Mouse (Mus musculus): Measurements from ENCODE around the gene Mcu.

Mcu gene

DNA sequence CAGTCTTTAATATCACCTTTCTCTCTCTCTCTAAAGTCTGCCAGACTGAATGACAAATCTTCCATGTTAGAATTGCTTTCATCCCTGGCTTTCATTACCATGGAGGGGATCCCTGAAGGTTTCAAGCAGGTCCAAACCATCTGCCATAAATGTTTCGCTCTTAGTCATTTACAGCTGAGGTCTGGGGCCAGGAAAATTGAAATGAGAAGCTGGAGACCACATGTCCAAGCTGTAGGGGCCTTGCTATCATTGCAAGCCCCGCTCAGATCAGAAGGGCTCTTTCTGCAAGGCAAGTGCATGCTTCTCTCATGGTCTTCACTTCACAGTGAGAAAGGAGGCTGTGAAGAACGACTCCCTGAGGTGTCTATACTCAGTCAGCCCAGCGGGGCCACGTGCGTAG lies 132.2 kb downstream of the Mcu start:
- no peak for DNase-seq

DNA sequence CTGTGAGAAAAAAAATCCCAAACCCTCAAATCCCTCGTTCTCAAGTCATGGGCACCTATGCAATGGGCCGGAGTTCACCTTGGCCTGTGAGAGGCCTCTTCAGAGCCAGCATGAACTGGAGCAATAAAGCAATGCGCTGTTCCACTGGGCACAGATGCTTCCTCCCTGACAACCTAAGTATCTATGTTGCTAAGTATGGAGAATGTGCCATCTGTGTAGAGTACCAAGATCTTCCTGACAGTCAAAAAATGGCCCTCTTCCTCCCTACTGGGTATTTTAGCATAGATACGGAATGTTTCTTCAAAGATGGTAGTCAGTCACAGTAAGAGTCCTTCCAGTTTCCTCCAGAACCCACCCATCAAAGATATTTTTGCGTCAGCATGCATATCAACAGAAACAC lies 135.1 kb downstream of the Mcu start:
- DNase-seq = no peak

DNA sequence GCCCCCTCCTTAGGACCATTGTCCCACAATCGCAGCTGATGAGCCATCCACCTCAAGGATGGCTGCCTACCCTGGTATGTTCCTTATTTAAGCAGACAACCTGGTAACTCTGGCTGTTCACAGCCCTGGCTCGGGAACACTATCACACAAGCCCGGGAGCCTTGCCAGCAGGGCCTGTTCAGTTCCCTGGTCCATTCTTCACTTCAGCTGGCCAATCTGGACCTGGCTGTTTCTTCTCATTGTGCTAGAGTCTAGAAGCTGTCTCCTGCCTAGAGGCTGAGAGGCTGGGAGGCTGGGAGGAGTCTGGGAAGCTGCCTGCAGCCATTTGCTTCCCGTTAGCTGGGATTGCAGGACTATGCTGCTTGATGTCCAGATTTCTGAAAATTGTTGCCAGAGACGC lies 146.0 kb downstream of the Mcu start:
- DNase-seq = peak; percentile 74

DNA sequence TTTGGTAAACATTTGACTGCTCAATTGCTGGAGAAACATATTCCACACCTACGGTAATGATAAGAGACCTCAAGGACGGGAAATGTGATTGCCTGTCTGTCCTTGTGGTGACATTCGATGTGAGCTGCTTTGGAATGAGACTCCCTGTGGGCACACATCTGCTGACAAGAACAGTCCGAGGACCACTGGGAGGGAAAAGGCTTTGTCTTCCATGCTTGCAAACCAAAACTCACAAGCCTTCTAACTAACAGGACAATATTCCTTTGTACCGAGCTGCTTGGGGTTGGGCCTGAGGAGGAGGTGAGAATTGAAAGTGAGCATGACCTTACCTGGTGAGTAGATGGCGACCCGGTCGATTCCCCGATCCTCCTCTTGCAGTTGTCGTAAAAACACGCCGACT lies 149.2 kb downstream of the Mcu start:
- no peak for DNase-seq

DNA sequence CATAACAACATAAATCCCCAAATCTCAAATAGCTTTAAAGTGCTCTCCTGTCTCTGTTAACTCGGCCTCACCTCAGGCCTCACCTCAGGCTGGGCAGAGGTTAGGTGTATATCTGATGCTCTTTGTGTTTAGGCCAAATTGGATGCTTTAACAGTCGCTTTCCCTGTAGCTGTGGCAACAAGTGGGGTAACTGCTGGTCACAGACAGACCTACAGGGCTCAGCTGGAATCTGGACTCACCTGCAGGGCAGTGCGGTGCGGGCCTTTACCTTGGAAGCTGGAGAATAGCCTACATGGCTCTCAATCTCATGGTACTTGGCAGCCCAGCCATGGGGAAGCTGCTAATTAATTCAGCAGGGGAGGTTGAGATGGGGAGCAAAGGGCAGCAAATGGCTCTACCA lies 149.9 kb downstream of the Mcu start:
- DNase-seq = no peak

DNA sequence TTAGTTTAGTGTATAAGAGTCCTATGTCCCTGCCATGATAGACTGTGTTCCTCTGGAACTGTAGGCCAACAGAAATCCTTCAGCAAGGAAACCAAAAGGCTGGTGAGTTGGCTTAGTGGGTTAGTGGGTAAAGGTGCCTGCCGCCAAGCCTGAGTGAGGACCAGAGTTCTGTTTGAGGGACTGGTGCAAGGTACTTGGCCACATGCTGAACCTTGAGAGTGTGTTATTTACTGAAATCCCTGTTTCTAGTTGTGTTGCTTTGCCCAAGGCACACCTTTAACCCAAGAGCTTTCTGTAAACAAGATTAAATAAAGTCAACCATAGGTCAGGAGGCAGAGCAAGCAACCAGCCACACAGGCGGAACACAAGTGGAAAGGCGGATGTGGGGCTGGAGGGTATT lies 150.9 kb downstream of the Mcu start:
- DNase-seq = no peak

DNA sequence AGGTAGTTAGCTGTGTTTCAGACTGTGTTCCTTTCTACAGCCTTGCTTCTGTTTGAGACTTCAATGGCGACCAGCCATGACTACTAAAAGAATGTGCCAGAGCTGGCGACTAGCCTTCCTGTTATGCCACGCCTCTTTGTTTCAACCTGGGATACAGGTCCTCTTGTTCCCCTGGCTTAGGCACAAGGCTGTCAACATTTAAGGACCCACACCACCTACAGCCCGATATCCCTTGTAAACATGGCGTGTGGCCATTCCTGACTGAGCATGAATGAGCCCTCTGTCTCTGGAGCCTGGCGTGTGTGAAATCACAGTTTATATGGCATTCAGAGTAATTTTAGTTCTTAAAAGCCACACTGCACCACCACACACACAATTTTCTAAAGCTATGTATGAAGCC lies 154.2 kb downstream of the Mcu start:
- no peak for DNase-seq

DNA sequence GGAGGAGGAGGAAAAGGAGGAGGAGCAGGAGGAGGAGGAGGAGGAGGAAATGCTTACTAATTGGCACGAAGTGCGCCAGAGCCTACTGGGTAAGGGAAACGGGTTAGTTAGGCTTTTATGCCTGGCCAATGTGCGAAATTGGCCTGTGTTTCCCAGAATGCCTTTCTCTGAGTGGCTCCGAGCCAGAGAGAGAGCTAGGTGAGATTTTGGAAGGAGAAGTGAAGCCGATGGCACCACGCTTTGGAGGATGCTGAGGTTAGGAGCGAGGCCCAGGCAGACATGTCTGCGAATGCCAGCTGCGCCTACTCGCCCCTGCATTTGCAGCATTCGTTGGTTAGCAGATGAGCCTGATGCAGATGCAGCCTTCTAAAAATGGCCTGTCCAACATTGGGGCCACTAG lies 156.7 kb downstream of the Mcu start:
- DNase-seq = no peak

DNA sequence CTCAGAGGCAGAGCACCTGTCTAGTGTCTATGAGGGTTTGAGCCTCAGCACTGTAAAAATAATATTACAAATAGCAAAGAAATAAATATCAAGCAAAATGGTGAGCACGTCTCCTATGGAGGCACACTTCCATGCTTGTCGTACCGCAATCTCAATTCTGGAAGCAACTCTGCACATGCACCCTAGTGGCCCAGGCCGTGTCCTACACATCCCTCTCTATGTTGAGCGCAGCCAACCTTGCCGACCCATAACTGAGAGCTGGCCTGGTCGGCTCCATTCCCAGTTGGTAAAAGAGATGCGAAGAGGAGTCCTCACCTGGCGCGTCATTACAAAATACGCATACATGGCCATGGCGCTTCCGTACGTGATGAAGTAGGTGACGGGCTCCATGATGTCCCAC lies 161.9 kb downstream of the Mcu start:
- no peak for DNase-seq

DNA sequence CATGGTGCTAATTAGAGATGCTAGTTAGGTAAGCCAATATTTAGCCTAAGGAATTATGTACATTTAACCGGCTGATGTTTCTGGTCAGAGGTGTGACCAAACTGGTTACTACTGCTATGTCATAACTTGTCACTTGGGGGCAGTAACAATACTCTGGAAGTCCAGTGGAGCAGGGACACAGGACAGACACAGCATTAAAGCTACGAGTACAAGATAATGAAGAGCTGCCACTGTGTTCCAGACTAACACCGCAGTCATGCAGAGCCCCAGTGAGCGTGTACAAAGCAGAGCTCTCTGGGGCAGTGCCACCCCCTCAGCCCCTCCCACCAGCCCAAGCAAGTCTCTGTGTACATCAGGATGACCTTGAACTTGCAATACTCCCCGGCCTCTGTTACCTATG lies 164.7 kb downstream of the Mcu start:
- no peak for DNase-seq

DNA sequence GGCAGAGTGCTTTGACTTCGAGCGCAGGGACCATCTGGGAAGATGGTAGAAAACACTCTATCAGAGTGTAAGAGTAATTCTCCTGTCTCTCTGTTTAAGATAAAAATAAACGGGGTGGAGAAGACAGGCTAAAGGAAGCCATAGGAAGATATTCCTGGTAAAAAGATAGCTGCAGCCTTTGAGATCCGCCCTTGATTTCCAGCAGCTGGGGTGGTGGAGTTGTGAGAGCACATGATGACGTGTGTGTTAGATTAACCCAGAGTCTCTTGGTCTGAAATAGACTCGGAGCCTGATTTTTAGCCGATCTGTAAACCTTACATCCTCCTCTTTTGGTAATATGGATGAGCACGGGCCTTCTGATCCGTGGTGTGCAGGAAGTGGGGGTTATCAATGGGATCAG lies 168.9 kb downstream of the Mcu start:
- DNase-seq = no peak

DNA sequence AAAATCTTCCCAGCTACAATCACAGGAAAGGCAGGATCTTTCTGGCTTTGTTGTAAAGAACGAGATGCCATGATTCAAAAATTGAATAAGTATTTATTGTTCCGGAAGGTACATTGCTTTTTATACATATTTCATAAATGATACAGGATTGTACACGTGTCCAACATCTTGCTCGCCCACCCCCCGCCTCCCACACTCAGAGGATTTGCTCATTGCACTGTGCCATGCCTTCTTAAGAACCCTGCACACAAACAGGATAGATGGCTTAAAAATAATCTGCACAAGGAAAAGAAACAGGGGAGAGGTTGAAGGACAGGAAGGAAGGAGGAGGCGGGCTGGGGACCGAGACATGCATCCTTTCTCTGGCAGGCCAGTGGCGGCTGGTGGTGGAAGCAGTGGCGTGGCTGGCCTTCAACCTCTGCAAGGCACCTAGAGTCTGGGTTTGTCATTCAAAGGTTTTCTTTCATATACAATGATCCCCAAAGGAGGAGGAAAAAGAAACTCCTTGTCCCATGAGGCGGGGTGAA lies 169.5 kb downstream of the Mcu start:
- DNase-seq = no peak

DNA sequence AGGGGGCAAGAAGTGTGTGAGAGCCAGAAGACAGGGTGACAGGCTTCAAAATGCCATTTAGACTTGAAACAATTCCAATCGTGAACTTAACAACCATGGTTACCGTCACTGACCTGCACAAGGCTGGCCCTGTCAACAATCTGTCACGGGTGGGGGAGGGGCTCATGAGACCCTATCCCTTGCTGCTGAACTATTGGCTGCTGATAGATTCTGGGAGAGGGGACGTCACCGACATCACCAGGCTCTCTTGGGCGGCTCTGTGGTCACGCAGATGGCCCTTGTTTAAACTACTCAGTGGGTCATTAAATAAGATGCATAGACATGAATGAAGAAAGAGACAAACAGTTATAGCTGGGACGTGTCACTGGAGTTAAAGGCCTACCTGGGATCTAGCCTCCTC lies 171.9 kb downstream of the Mcu start:
- DNase-seq = no peak

DNA sequence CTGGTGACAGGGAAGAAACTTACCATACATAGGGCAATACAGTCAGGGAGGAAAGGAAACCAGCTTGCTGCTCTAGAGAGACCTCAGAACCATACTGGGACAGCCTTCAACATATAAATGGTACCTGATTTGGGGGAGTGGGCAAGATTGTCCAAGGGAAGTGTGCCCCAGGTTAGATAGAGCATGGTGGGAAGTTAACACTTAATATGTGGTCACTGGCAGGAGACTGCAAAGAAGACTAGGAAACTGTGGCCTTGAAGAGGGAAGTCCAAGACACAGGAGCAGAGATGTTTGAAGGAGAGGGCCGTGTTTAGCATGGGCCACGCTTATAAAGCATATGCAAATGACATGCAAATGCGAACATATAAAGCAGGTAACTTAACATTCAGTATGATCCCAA lies 172.4 kb downstream of the Mcu start:
- DNase-seq = no peak

DNA sequence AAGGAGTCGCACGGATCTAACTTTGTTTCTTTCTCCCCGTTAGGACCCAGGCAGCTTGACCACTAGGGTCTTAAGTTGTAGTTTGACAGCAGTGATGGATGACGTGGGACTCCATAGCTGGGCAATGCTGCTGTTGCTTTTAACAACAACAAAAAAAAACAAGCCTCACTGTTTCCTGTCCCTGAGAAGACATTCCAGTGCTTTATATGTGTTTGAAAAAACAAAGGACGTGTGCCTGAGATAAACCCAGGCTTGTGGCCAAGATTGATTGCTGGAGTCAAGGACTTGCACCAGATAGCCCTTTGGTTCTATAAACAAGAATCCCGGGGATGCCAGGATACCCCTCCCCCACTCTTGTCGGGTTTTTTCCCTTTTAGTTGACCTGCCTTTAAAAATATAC lies 173.3 kb downstream of the Mcu start:
- DNase-seq = no peak

DNA sequence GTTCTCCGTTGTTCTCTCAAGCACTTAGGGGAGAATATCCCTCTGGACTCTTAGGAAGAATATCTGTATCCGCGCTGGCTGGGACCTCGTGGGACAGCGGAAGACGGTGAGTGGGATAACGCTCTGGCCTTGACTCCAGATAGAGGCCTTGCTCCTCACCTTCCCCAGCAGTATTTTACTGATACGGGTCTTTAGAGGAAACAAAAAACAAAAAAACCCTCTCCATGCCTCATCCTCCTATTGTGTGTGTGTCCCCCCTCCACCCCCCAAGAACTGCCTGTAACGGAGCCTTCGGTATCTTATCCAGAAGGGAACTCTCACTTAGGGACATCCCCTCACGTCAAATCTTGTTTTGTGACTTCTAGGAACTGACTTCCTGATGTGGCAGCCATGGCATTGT lies 174.8 kb downstream of the Mcu start, which contains the start of gene Oit3:
TSS of gene Oit3 (minus strand) at position 44 of the 400 bp plus-strand sequence.
- no peak for DNase-seq

DNA sequence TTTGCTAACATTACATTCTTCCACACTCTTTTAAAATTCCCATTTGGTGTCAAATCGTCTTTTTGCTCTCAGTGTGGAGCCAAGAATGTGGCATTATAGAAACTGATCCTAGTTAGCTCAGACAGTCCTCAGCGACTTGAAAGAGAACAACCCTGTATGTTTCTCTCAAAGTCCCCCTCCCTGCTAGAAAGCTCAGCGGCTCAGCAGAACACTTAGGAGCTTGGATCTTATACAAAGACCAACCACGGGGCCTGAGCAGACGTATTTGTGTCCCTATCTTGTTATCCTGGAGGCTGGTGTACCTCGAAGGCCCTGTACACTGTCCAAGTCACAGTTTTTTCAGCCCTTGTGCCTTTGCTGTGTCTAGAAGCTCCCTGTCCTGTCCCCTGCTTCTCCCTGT lies 176.3 kb downstream of the Mcu start:
- no peak for DNase-seq

DNA sequence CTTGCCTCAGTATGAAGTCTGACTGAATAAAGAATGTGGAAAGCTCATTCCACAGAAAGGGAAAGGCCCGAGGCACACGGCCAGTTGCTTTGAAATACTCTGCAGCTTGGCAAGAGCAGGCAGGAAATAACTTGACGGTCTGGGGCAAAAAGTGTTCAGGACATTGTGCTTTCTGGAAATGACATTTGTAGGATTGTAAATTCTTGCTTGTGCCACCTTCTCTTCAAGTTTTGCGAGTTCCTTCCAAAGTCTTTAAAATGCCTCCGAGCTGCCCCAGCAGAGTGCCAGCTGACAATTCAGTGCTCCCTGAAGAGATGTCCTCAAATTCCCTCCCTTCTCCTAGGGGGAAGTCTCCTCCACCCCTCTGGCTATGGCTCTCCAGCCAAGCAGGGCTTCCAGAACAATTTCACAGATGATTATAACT lies 177.0 kb downstream of the Mcu start:
- no peak for DNase-seq

DNA sequence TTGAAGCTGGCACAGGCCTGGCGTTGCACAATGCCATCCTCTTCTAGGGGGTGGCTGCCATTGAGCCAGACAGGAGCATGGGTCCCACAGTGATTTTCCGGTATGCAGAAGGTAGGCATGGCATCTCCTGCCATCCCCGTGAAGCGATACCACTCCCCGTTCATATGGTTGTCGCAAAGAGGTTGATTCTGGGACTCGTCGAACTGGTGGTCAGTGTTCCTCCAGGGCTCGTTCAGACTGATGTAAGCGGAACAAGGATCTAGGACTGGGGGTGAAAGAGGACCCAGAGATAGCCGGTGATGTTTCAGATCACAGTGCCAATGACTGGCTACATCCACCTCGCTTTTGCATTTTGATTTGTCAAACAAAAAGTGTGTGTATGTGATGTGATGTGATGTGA lies 177.8 kb downstream of the Mcu start:
- no peak for DNase-seq

DNA sequence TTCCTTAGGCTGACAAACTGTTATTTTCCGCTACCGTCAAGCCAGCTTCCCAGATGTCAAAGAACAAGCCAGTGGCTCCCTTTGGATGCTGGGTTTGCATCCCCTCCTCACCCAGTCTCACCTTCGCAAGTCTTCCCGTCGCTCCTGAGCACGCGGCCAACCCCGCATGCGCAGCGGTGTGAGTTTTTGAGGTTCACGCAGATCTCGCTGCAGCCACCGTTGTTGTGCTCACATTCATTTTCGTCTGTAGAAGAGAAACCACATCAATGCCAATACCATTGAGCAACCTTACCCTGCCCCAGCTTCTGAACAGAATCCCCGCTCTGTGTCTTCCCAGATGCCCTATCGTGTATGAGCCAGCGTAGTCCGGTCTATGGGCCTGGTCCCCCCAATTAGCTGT lies 180.7 kb downstream of the Mcu start:
- no peak for DNase-seq

DNA sequence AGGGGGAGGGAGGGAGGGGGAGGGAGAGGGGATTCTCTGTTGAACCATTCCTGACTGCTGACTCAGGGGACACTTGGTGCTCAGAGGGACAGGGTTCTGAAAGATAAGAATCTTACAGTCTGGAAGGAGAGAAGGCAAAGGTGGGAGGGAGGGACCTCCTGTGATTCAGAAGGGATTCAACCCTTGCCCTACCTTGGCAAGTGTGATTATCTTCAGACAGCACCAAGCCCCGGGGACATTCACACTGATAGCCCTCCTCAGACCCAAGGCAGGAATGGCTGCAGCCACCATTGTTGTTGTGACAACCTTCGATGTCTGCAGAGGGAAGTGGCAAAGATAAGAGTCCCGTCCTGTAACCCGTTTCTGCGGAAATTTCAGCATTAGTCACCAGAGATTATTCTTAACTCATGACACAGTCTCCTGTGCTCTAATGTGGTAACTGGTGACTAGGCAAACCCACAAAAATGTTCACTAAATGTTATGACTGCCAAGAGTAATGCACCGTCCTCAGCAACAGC lies 185.7 kb downstream of the Mcu start:
- no peak for DNase-seq

DNA sequence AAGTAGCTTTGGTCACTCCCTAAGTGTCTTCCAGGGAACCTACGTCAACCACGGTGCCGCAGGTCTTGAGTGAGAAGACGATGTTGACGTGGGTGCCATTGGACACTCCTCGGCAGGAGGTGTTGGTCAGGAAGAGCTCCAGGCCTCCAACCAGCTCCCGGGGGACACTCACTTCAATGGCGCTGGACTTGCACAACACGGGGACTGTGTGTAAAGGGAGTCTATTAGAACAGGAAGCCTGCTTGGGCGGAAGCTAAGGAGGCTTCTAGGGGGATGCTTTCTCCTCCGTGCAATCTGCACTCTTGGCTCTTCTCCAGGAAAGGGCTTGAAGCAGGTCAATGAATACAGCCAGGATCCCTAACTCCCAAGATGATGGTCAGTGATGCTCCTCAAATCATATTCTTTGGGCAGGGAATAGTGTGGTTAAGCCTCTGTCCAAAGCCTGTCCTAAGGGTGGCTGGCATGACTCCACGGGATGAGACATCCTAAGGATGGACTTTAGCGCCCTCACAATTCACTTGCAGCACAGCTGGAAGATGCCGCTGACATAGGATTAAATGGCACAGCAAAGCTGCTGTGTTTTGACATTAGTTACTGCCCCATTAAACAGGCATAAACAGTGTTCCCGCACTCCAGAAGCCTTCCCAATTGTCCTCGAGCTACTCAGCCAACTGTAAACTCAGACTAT lies 186.9 kb downstream of the Mcu start:
- DNase-seq = no peak

DNA sequence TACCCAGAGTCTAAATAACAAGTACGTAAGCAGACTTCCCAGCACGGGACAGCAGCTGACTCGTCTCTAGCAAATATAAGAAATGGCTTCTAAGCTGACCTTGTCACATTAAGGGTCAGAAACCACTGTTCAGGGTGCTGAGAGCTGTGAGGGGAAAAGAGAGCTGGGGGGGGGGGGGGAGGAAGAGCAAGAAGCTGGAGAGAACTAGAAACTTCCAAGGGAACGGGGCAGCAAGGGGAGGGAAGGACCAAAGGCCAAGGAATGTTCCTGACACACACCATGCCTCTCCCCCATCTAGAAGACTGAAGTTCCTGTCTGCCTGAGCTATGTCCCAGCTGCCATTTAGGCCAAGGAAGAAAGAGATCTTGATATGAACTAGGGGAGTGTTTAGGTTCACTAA lies 190.1 kb downstream of the Mcu start:
- no peak for DNase-seq

DNA sequence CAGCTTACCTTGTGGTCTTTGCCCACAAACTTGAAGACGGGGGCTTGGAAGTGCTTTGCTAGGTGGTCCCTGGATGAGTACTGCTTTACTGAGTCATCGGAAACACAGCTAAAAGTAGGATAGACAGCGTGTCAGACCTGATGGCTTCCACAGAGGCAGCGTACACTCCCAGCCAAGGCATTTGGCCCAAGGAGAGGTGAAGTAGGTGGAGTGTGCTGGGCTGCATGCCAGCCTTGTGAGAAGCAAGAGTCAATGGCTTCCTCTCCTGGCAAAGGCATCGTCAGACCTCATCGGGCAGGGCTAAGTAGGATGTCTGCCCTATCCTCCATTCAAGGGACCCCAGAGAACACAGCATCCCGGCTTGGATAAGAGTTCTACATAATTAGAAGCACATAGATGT lies 191.1 kb downstream of the Mcu start:
- peak; percentile 21 for DNase-seq

DNA sequence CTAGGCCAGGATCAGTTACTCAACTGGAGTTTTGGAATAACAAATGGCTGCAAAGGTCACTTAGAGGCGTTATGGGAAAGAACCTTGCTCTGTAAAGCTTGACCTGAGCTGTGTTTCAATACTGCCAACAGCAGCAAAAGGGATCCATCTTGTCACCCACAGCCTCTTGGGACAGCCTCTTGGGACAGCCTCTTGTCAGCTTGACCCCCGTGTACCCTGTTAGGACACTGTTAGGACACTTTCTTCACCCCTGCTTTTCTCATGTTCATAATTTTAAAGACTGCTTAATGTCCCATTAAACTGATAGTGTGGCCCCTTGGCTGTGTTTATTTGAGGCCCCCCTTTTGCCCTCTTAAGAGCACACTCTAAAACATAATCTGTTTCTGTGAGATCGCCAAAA lies 192.0 kb downstream of the Mcu start:
- no peak for DNase-seq

All from cerebellum, adult 8-10 months (tissue).